Mouse (Mus musculus) intestine, embryonic 16.5 days (tissue): ENCODE data around the gene Sel1l3. TPM values are rescaled to one million over a fixed set of nuclear protein-coding genes. Genes with fewer than 3 reads are reported as not detected.

Experiments used
- ATAC-seq: fragments of 200-750 bp; cut with Nextera tagmentation; 2 replicates; pipeline ENCODE4 v1.8.0; 2017; ENCODE audit warnings: moderate TSS enrichment, moderate library complexity
- H3K27ac ChIP-seq: fragments of 300-500 bp; sonication (generic); 2 replicates; pipeline ENCODE4 v1.5.1; 2014; ENCODE audit warnings: mild to moderate bottlenecking, low read length
- H3K27me3 ChIP-seq: fragments of 300-500 bp; sonication (generic); replicated peaks from 2 replicates; pipeline ENCODE4 v1.6.1; 2014; ENCODE audit warnings: low read length, control low read depth, mixed read lengths; ENCODE audit not compliant: control insufficient read depth, insufficient read depth
- H3K36me3 ChIP-seq: fragments of 300-500 bp; sonication (generic); 2 replicates; pipeline ENCODE4 v1.6.1; 2014; ENCODE audit warnings: low read length, control low read depth; ENCODE audit not compliant: control insufficient read depth, insufficient read depth
- H3K4me1 ChIP-seq: fragments of 300-500 bp; sonication (generic); 2 replicates; pipeline ENCODE4 v1.6.1; 2014; ENCODE audit warnings: low read length, control low read depth, mixed read lengths; ENCODE audit not compliant: control insufficient read depth, insufficient read depth
- H3K4me2 ChIP-seq: fragments of 300-500 bp; sonication (generic); 2 replicates; pipeline ENCODE4 v1.6.1; 2014; ENCODE audit warnings: low read depth, low read length, control low read depth
- H3K4me3 ChIP-seq: fragments of 300-500 bp; sonication (generic); 2 replicates; pipeline ENCODE4 v1.5.1; 2014; ENCODE audit warnings: mild to moderate bottlenecking, low read length
- H3K9ac ChIP-seq: fragments of 300-500 bp; sonication (generic); 2 replicates; pipeline ENCODE4 v1.6.1; 2014; ENCODE audit warnings: low read depth, low read length
- H3K9me3 ChIP-seq: fragments of 300-500 bp; sonication (generic); 2 replicates; pipeline ENCODE4 v1.6.1; 2016; ENCODE audit warnings: low read length, control low read depth; ENCODE audit not compliant: control insufficient read depth
- WGBS: fragments of 180-500 bp; shearing (Covaris S2); extraction: QIAGEN DNeasy Blood & Tissue Kit; methylation state at CpG from one replicate; pipeline ENCODE4 v1.1.7; 2014; 5-methylcytosine and 5-hydroxymethylcytosine counted together
- polyA plus RNA-seq: library from polyadenylated mRNA; unstranded; fragments of >200 nt; fragmentation: Nextera tagmentation; extraction: Ambion mirVana; gene quantifications from 2 replicates; pipeline ENCODE4 v1.2.1, GENCODE M21; 2015

Gene Sel1l3
- polyA plus RNA-seq, 1 experiment from 2014 or later: 12.9 TPM

GRCm38 (mm10) chr5:53171611-53172255, 42.0 kb downstream of the Sel1l3 start:
- 86% methylated on average over 6 of the region's 6 CpGs for WGBS
- no peak overlapping the region for H3K4me3 ChIP-seq
- H3K36me3 ChIP-seq: no peaks in the 10 kb centered on the region
- no peak for ATAC-seq
- no peak overlapping the region for H3K9ac ChIP-seq
- H3K9me3 ChIP-seq: no peaks in the 10 kb centered on the region
- no peak overlapping the region for H3K4me2 ChIP-seq
- H3K4me1 ChIP-seq: no peaks in the 10 kb centered on the region
- H3K27me3 ChIP-seq: no peaks in the 10 kb centered on the region
- H3K27ac ChIP-seq: no peak overlapping the region

- Histone ChIP-seq H3K27ac (no peak overlapping the region), H3K27me3 (no peaks in the 10 kb centered on the region), H3K9me3 (no peaks in the 10 kb centered on the region), H3K36me3 (no peaks in the 10 kb centered on the region), H3K4me3 (no peak overlapping the region), H3K4me1 (no peaks in the 10 kb centered on the region), H3K4me2 (no peak overlapping the region), H3K9ac (no peak overlapping the region)
- no peak for ATAC-seq
- WGBS: 91% methylated on average over 4 of the region's 4 CpGs
Measured at GRCm38 (mm10) chr5:53167564-53167963, 46.2 kb downstream of the Sel1l3 start.

- ATAC-seq: no peak
- no peaks in the 10 kb centered on the region for H3K4me1 ChIP-seq
- no peak overlapping the region for H3K4me3 ChIP-seq
- no peak overlapping the region for H3K9ac ChIP-seq
- H3K4me2 ChIP-seq: no peak overlapping the region
- WGBS: 69% methylated on average over 5 of the region's 5 CpGs
- H3K9me3 ChIP-seq: no peaks in the 10 kb centered on the region
- no peak overlapping the region for H3K27ac ChIP-seq
- no peaks in the 10 kb centered on the region for H3K27me3 ChIP-seq
- no peaks in the 10 kb centered on the region for H3K36me3 ChIP-seq
Measured at GRCm38 (mm10) chr5:53165672-53166071, 48.1 kb downstream of the Sel1l3 start.

GRCm38 (mm10) chr5:53162436-53162835, 51.3 kb downstream of the Sel1l3 start:
- Histone ChIP-seq H3K27ac (no peak overlapping the region), H3K9me3 (no peaks in the 10 kb centered on the region), H3K4me1 (no peaks in the 10 kb centered on the region), H3K9ac (no peak overlapping the region), H3K36me3 (no peaks in the 10 kb centered on the region), H3K4me2 (no peak overlapping the region), H3K4me3 (no peak overlapping the region), H3K27me3 (no peaks in the 10 kb centered on the region)
- 89% methylated on average over 8 of the region's 8 CpGs for WGBS
- ATAC-seq: no peak

GRCm38 (mm10) chr5:53161506-53162186, 52.1 kb downstream of the Sel1l3 start:
- Histone ChIP-seq H3K4me3 (no peak overlapping the region), H3K27ac (no peak overlapping the region), H3K9ac (no peak overlapping the region), H3K9me3 (no peaks in the 10 kb centered on the region), H3K4me2 (no peak overlapping the region), H3K27me3 (no peaks in the 10 kb centered on the region), H3K4me1 (no peaks in the 10 kb centered on the region), H3K36me3 (no peaks in the 10 kb centered on the region)
- WGBS: 87% methylated on average over 8 of the region's 8 CpGs
- no peak for ATAC-seq

- Histone ChIP-seq H3K9me3 (no peaks in the 10 kb centered on the region), H3K4me2 (no peak overlapping the region), H3K4me1 (no peaks in the 10 kb centered on the region), H3K9ac (no peak overlapping the region), H3K4me3 (no peak overlapping the region), H3K27ac (no peak overlapping the region), H3K36me3 (no peaks in the 10 kb centered on the region), H3K27me3 (no peaks in the 10 kb centered on the region)
- WGBS: 84% methylated on average over 6 of the region's 6 CpGs
- ATAC-seq: no peak
Measured at GRCm38 (mm10) chr5:53160207-53160606, 53.5 kb downstream of the Sel1l3 start.

GRCm38 (mm10) chr5:53159631-53160030, 54.1 kb downstream of the Sel1l3 start:
- Histone ChIP-seq H3K27ac (no peak overlapping the region), H3K36me3 (no peaks in the 10 kb centered on the region), H3K4me3 (no peak overlapping the region), H3K4me1 (no peaks in the 10 kb centered on the region), H3K9ac (no peak overlapping the region), H3K9me3 (no peaks in the 10 kb centered on the region), H3K27me3 (no peaks in the 10 kb centered on the region), H3K4me2 (no peak overlapping the region)
- no peak for ATAC-seq
- WGBS: 86% methylated on average over 4 of the region's 4 CpGs

- Histone ChIP-seq H3K4me3 (no peak overlapping the region), H3K4me1 (no peaks in the 10 kb centered on the region), H3K4me2 (no peak overlapping the region), H3K27me3 (no peaks in the 10 kb centered on the region), H3K9me3 (no peaks in the 10 kb centered on the region), H3K9ac (no peak overlapping the region), H3K27ac (no peak overlapping the region), H3K36me3 (no peaks in the 10 kb centered on the region)
- ATAC-seq: no peak
- 88% methylated on average over 3 of the region's 3 CpGs for WGBS
Measured at GRCm38 (mm10) chr5:53159166-53159565, 54.6 kb downstream of the Sel1l3 start.

GRCm38 (mm10) chr5:53155985-53156679, 57.6 kb downstream of the Sel1l3 start:
- H3K27ac ChIP-seq: no peak overlapping the region
- no peak overlapping the region for H3K4me2 ChIP-seq
- H3K36me3 ChIP-seq: no peaks in the 10 kb centered on the region
- no peak overlapping the region for H3K4me3 ChIP-seq
- H3K4me1 ChIP-seq: no peaks in the 10 kb centered on the region
- no peaks in the 10 kb centered on the region for H3K27me3 ChIP-seq
- ATAC-seq: no peak
- WGBS: 79% methylated on average over 13 of the region's 13 CpGs
- no peak overlapping the region for H3K9ac ChIP-seq
- H3K9me3 ChIP-seq: no peaks in the 10 kb centered on the region
